Mouse (Mus musculus): ENCODE data around the gene Gm11634.

DNA sequence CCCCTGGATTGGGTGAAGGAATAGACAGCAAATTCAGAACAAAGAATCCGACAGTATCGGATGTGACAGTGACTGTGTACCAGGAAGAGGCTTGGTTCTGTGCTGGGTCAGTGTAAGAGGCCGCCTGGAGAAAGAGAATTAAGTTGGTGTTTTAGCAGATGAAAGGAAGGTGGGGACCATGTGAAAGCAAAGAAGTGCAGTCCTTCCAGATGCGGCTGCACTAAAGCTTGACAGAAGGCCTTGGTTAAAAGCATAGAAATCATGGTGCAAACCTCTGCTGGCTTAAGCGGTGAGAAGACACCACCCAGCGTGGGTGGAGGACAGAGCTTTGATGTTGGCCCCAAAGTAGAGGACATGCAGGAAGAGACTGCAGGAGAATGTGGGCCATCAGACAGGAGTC lies 14.5 kb upstream of the Gm11634 start:
- TF ChIP-seq CTCF (IDR thresholded peaks at IDR 0.05) (no peak), EP300 (IDR thresholded peaks at IDR 0.05) (no peak)

Data from lung, postnatal 0 days (tissue).